Mouse (Mus musculus) midbrain, embryonic 13.5 days (tissue): ENCODE measurements around the gene Zbtb9. TPM values are rescaled to one million over a fixed set of nuclear protein-coding genes. Genes with fewer than 3 reads are reported as not detected.

Source experiments
- ATAC-seq: fragments of 200-750 bp; cut with Nextera tagmentation; 2 replicates; pipeline ENCODE4 v1.8.0; 2017; ENCODE audit warnings: mild to moderate bottlenecking, moderate TSS enrichment, moderate library complexity
- H3K27ac ChIP-seq: fragments of 300-500 bp; sonication (generic); 2 replicates; pipeline ENCODE4 v1.5.1; 2015; ENCODE audit warnings: inconsistent platforms, mild to moderate bottlenecking, moderate library complexity
- H3K27me3 ChIP-seq: fragments of 300-500 bp; sonication (generic); 2 replicates; pipeline ENCODE4 v1.6.1; 2015; ENCODE audit warnings: mild to moderate bottlenecking, inconsistent platforms
- H3K36me3 ChIP-seq: fragments of 300-500 bp; sonication (generic); 2 replicates; pipeline ENCODE4 v1.6.1; 2015; ENCODE audit warnings: mild to moderate bottlenecking, inconsistent platforms
- H3K4me1 ChIP-seq: fragments of 300-500 bp; sonication (generic); replicated peaks from 2 replicates; pipeline ENCODE4 v1.6.1; 2015; ENCODE audit warnings: inconsistent platforms
- H3K4me2 ChIP-seq: fragments of 300-500 bp; sonication (generic); replicated peaks from 2 replicates; pipeline ENCODE4 v1.6.1; 2015; ENCODE audit warnings: moderate library complexity, mild to moderate bottlenecking, inconsistent platforms
- H3K4me3 ChIP-seq: fragments of 300-500 bp; sonication (generic); replicated peaks from 2 replicates; pipeline ENCODE4 v1.5.1; 2015; ENCODE audit warnings: mild to moderate bottlenecking, inconsistent platforms
- H3K9ac ChIP-seq: fragments of 300-500 bp; sonication (generic); replicated peaks from 2 replicates; pipeline ENCODE4 v1.6.1; 2015; ENCODE audit warnings: mild to moderate bottlenecking, inconsistent platforms
- H3K9me3 ChIP-seq: fragments of 300-500 bp; sonication (generic); 2 replicates; pipeline ENCODE4 v1.6.1; 2016; ENCODE audit warnings: mild to moderate bottlenecking, inconsistent platforms
- WGBS: fragments of 180-500 bp; shearing (Covaris S2); methylation state at CpG from one replicate; pipeline ENCODE4 v1.1.7; 2015; 5-methylcytosine and 5-hydroxymethylcytosine counted together
- polyA plus RNA-seq: library from polyadenylated mRNA; unstranded; fragments of >200 nt; fragmentation: Nextera tagmentation; extraction: Ambion mirVana; gene quantifications from 2 replicates; pipeline ENCODE4 v1.2.1, GENCODE M21; 2015

Gene Zbtb9
- polyA plus RNA-seq, 1 experiment from 2014 or later = 20.8 TPM

- Histone ChIP-seq H3K9ac (0 out of 2 replicates have a peak overlapping the region, but pooled peaks have one; percentile 36), H3K27me3 (peaks cover 4% of the 10 kb centered on the region; the same call in 1 of the 2 replicates), H3K27ac (0 out of 2 replicates have a peak overlapping the region, but pooled peaks have one; percentile 19), H3K4me3 (no peak overlapping the region), H3K4me2 (no peak overlapping the region), H3K9me3 (no peaks in the 10 kb centered on the region), H3K4me1 (peaks cover 26% of the 10 kb centered on the region), H3K36me3 (no peaks in the 10 kb centered on the region)
- WGBS = 70% methylated on average over 10 of the region's 10 CpGs
- no peak for ATAC-seq
Measured at GRCm38 (mm10) chr17:27039432-27040102, 66.6 kb downstream of the Zbtb9 start.

GRCm38 (mm10) chr17:27040304-27041045, 67.5 kb downstream of the Zbtb9 start:
- no peaks in the 10 kb centered on the region for H3K9me3 ChIP-seq
- peak; percentile 40; the same call in 1 of the 2 replicates for ATAC-seq
- H3K9ac ChIP-seq = peak overlapping the region; percentile 36
- WGBS = 11% methylated on average over 20 of the region's 20 CpGs
- no peak overlapping the region for H3K4me3 ChIP-seq
- H3K36me3 ChIP-seq = no peaks in the 10 kb centered on the region
- peak overlapping the region; percentile 34 for H3K4me2 ChIP-seq
- peaks cover 26% of the 10 kb centered on the region for H3K4me1 ChIP-seq
- 0 out of 2 replicates have a peak overlapping the region, but pooled peaks have one; percentile 19 for H3K27ac ChIP-seq
- peaks cover 4% of the 10 kb centered on the region; the same call in 1 of the 2 replicates for H3K27me3 ChIP-seq

GRCm38 (mm10) chr17:27041046-27041786, 68.2 kb downstream of the Zbtb9 start:
- WGBS = 54% methylated on average over 10 of the region's 13 CpGs

GRCm38 (mm10) chr17:27041787-27042055, 68.8 kb downstream of the Zbtb9 start:
- Histone ChIP-seq H3K9ac (no peak overlapping the region), H3K4me2 (no peak overlapping the region), H3K36me3 (no peaks in the 10 kb centered on the region), H3K9me3 (no peaks in the 10 kb centered on the region), H3K27me3 (peaks cover 4% of the 10 kb centered on the region; the same call in 1 of the 2 replicates), H3K27ac (no peak overlapping the region), H3K4me1 (peaks cover 26% of the 10 kb centered on the region), H3K4me3 (no peak overlapping the region)
- ATAC-seq = no peak
- WGBS = 85% methylated on average over 2 of the region's 2 CpGs

More at GRCm38 (mm10) chr17:27041046-27041786, 68.2 kb downstream of the Zbtb9 start:
- H3K4me1 ChIP-seq = peaks cover 26% of the 10 kb centered on the region
- no peak overlapping the region for H3K4me3 ChIP-seq
- peaks cover 4% of the 10 kb centered on the region; the same call in 1 of the 2 replicates for H3K27me3 ChIP-seq
- H3K4me2 ChIP-seq = no peak overlapping the region
- H3K9ac ChIP-seq = no peak overlapping the region
- H3K27ac ChIP-seq = no peak overlapping the region
- H3K36me3 ChIP-seq = no peaks in the 10 kb centered on the region
- ATAC-seq = peak; percentile 27; the same call in 1 of the 2 replicates
- H3K9me3 ChIP-seq = no peaks in the 10 kb centered on the region

- no peak overlapping the region for H3K27ac ChIP-seq
- H3K4me1 ChIP-seq = peaks cover 26% of the 10 kb centered on the region
- peaks cover 4% of the 10 kb centered on the region; the same call in 1 of the 2 replicates for H3K27me3 ChIP-seq
- WGBS = 68% methylated on average over 6 of the region's 6 CpGs
- no peak for ATAC-seq
- H3K4me3 ChIP-seq = no peak overlapping the region
- H3K9me3 ChIP-seq = no peaks in the 10 kb centered on the region
- no peak overlapping the region for H3K4me2 ChIP-seq
- H3K9ac ChIP-seq = no peak overlapping the region
- no peaks in the 10 kb centered on the region for H3K36me3 ChIP-seq
Measured at GRCm38 (mm10) chr17:27042840-27043239, 69.9 kb downstream of the Zbtb9 start.

- 93% methylated on average over 6 of the region's 6 CpGs for WGBS
- Histone ChIP-seq H3K27ac (no peak overlapping the region), H3K4me1 (peaks cover 12% of the 10 kb centered on the region), H3K9ac (no peak overlapping the region), H3K4me2 (no peak overlapping the region), H3K27me3 (no peaks in the 10 kb centered on the region), H3K9me3 (no peaks in the 10 kb centered on the region), H3K4me3 (no peak overlapping the region), H3K36me3 (no peaks in the 10 kb centered on the region)
- no peak for ATAC-seq
Measured at GRCm38 (mm10) chr17:27045164-27045563, 72.2 kb downstream of the Zbtb9 start.

GRCm38 (mm10) chr17:27047762-27048444, 74.9 kb downstream of the Zbtb9 start:
- 83% methylated on average over 14 of the region's 14 CpGs for whole genome bisulfite sequencing
- H3K9ac ChIP-seq = no peak overlapping the region
- no peak for ATAC-seq
- no peak overlapping the region for H3K4me2 ChIP-seq
- no peaks in the 10 kb centered on the region for H3K27me3 ChIP-seq
- no peaks in the 10 kb centered on the region for H3K36me3 ChIP-seq
- no peak overlapping the region for H3K27ac ChIP-seq
- H3K9me3 ChIP-seq = no peaks in the 10 kb centered on the region
- H3K4me1 ChIP-seq = no peaks in the 10 kb centered on the region
- no peak overlapping the region for H3K4me3 ChIP-seq

- no peaks in the 10 kb centered on the region for H3K27me3 ChIP-seq
- no peaks in the 10 kb centered on the region for H3K4me1 ChIP-seq
- no peak overlapping the region for H3K9ac ChIP-seq
- 83% methylated on average over 14 of the region's 14 CpGs for WGBS
- ATAC-seq = no peak
- H3K27ac ChIP-seq = no peak overlapping the region
- no peaks in the 10 kb centered on the region for H3K36me3 ChIP-seq
- H3K9me3 ChIP-seq = no peaks in the 10 kb centered on the region
- H3K4me2 ChIP-seq = no peak overlapping the region
- H3K4me3 ChIP-seq = no peak overlapping the region
Measured at GRCm38 (mm10) chr17:27048445-27049239, 75.7 kb downstream of the Zbtb9 start.

- no peaks in the 10 kb centered on the region for H3K4me1 ChIP-seq
- H3K27me3 ChIP-seq = peaks cover 14% of the 10 kb centered on the region
- WGBS = 73% methylated on average over 5 of the region's 5 CpGs
- H3K9me3 ChIP-seq = no peaks in the 10 kb centered on the region
- H3K36me3 ChIP-seq = no peaks in the 10 kb centered on the region
- no peak for ATAC-seq
- H3K9ac ChIP-seq = no peak overlapping the region
- no peak overlapping the region for H3K4me2 ChIP-seq
- no peak overlapping the region for H3K4me3 ChIP-seq
- no peak overlapping the region for H3K27ac ChIP-seq
Measured at GRCm38 (mm10) chr17:27050853-27051252, 77.9 kb downstream of the Zbtb9 start.

- Histone ChIP-seq H3K36me3 (no peaks in the 10 kb centered on the region), H3K4me3 (no peak overlapping the region), H3K4me1 (no peaks in the 10 kb centered on the region; the same call in none of the 2 replicates), H3K9me3 (no peaks in the 10 kb centered on the region), H3K27me3 (peaks cover 20% of the 10 kb centered on the region), H3K4me2 (no peak overlapping the region), H3K27ac (no peak overlapping the region), H3K9ac (no peak overlapping the region)
- ATAC-seq = no peak
- WGBS = 51% methylated on average over 11 of the region's 11 CpGs
Measured at GRCm38 (mm10) chr17:27051514-27051913, 78.5 kb downstream of the Zbtb9 start.

- H3K27me3 ChIP-seq = peaks cover 54% of the 10 kb centered on the region
- 0 out of 2 replicates have a peak overlapping the region, but pooled peaks have one; percentile 44 for H3K4me3 ChIP-seq
Measured at GRCm38 (mm10) chr17:27056170-27056569, 83.2 kb downstream of the Zbtb9 start.

More at GRCm38 (mm10) chr17:27056170-27056569, 83.2 kb downstream of the Zbtb9 start:
- Histone ChIP-seq H3K4me1 (peaks cover 12% of the 10 kb centered on the region), H3K9ac (no peak overlapping the region), H3K27ac (no peak overlapping the region), H3K4me2 (peak overlapping the region; percentile 67), H3K9me3 (no peaks in the 10 kb centered on the region), H3K36me3 (no peaks in the 10 kb centered on the region)
- WGBS = 1% methylated on average over 13 of the region's 13 CpGs
- ATAC-seq = no peak
